31 mouse cellular contexts compared by ENCODE assay signal in genomic region chr7:19914558-19914957, GRCm38 (mm10). TPM values are rescaled to one million over a fixed set of nuclear protein-coding genes. Genes with fewer than 3 reads are reported as not detected.
DNase-seq lines count a peak whose midpoint lies in the region; ATAC-seq and TF ChIP-seq lines count a peak whose summit lies in the region.
"Had no signal": no experiment of that assay in that cellular context is flagged by ENCODE, and none has a peak within 500 bp of the region (broad histone marks: within the 10 kb centered on the region; RNA-seq: fewer than 3 reads in every experiment).

No protein-coding gene starts in this region.

- no peaks in the 10 kb centered on the region for H3K4me1 ChIP-seq in heart, embryonic 10.5 days
- peaks cover 30% of the 10 kb centered on the region for H3K4me1 ChIP-seq in thymus, adult 2 months (replicated peaks; ENCODE audit: control insufficient read depth, insufficient read depth, low read length)
- H3K4me1 ChIP-seq in small intestine, adult 2 months (ENCODE audit: control insufficient read depth, insufficient read depth, insufficient read length, low read length) = peaks cover 5% of the 10 kb centered on the region; the same call in 1 of the 2 replicates
- H3K4me1 ChIP-seq: embryonic facial prominence, embryonic 13.5 days; embryonic facial prominence, embryonic 15.5 days; forebrain, embryonic 10.5 days; forebrain, embryonic 12.5 days had no signal

- no peak overlapping the region for H3K4me3 ChIP-seq in heart, embryonic 10.5 days
- no peak overlapping the region for H3K4me3 ChIP-seq in thymus, adult 2 months (ENCODE audit: control insufficient read depth, insufficient read depth, low read length)
- H3K4me3 ChIP-seq in small intestine, adult 2 months (ENCODE audit: low read depth, low read length) = no peak overlapping the region
- H3K4me3 ChIP-seq: embryonic facial prominence, embryonic 13.5 days; embryonic facial prominence, embryonic 15.5 days; erythroblast, embryonic 14.5 days; forebrain, embryonic 10.5 days; forebrain, embryonic 12.5 days had no signal

- TF ChIP-seq CTCF in thymus, adult 2 months (IDR thresholded peaks at IDR 0.05; ENCODE audit: borderline replicate concordance, control insufficient read depth, extremely low read depth, insufficient read depth, low read length, poor library complexity) = no peak
- TF ChIP-seq CTCF in small intestine, adult 2 months (IDR thresholded peaks at IDR 0.05; ENCODE audit: extremely low read depth, insufficient read length, insufficient replicate concordance, low read depth, low read length) = no peak

- DNase-seq in heart, adult 11 months = peak; percentile 87
- DNase-seq in heart, embryonic 10.5 days (ENCODE audit: low spot score) = no peak
- no peak for DNase-seq in thymus, adult 2 months
- DNase-seq in thymus, postnatal 25 days = no peak
- DNase-seq in thymus, postnatal 4 days = peak; percentile 13
- DNase-seq in thymus, postnatal 0 days (ENCODE audit: low spot score) = no peak
- DNase-seq: adrenal gland, adult 2 months; adrenal gland, postnatal 10 days; adrenal gland, postnatal 25 days; B cell, adult 2 months; cerebellum, adult 11 months; cerebellum, adult 18-20 months; cerebellum, adult 8-10 months; cerebellum, adult 9-11 months; cerebellum, postnatal 14 days; cerebellum, postnatal 36 days; embryo, embryonic 11 days had no signal

- no peak for ATAC-seq in activated CD4-positive, CD25-positive, alpha-beta regulatory T cell, adult 4 months
- ATAC-seq: CD4-positive, CD25-positive, alpha-beta regulatory T cell, adult 4 months; forebrain, embryonic 14.5 days; Patski had no signal

- WGBS in heart, embryonic 10.5 days = 89% methylated on average over 7 of the region's 7 CpGs
- 94% methylated on average over 7 of the region's 7 CpGs for WGBS in thymus, adult 2 months
- 85% methylated on average over 7 of the region's 7 CpGs for WGBS in small intestine, adult 2 months

- H3K36me3 ChIP-seq in heart, embryonic 10.5 days = peaks cover 77% of the 10 kb centered on the region
- H3K36me3 ChIP-seq in thymus, adult 2 months (ENCODE audit: control insufficient read depth, insufficient read depth, low read length) = peaks cover 59% of the 10 kb centered on the region
- peaks cover 23% of the 10 kb centered on the region for H3K36me3 ChIP-seq in small intestine, adult 2 months (ENCODE audit: control insufficient read depth, insufficient read depth, low read length)
- H3K36me3 ChIP-seq: G1E had no signal

- H3K9me3 ChIP-seq in heart, embryonic 10.5 days = no peaks in the 10 kb centered on the region
- H3K9me3 ChIP-seq: embryonic facial prominence, embryonic 13.5 days; embryonic facial prominence, embryonic 15.5 days; forebrain, embryonic 10.5 days; forebrain, embryonic 12.5 days; G1E had no signal

- no peak for TF ChIP-seq POLR2A in thymus, adult 2 months (IDR thresholded peaks at IDR 0.05; ENCODE audit: control insufficient read depth, extremely low read depth, insufficient read depth, low read length, poor library complexity)
- TF ChIP-seq POLR2A in small intestine, adult 2 months (IDR thresholded peaks at IDR 0.05; ENCODE audit: low read depth, low read length) = no peak

- H3K27me3 ChIP-seq in heart, embryonic 10.5 days (ENCODE audit: insufficient read depth, poor library complexity, severe bottlenecking) = no peaks in the 10 kb centered on the region
- H3K27me3 ChIP-seq in thymus, adult 2 months (ENCODE audit: control insufficient read depth, insufficient read depth, low read length) = no peaks in the 10 kb centered on the region
- no peaks in the 10 kb centered on the region for H3K27me3 ChIP-seq in small intestine, adult 2 months (ENCODE audit: control insufficient read depth, insufficient read depth, low read length)
- H3K27me3 ChIP-seq: CH12.LX; embryonic facial prominence, embryonic 13.5 days; embryonic facial prominence, embryonic 15.5 days; forebrain, embryonic 12.5 days; Patski had no signal

- no peak overlapping the region for H3K27ac ChIP-seq in heart, embryonic 10.5 days
- peak overlapping the region; percentile 10; the same call in 1 of the 2 replicates for H3K27ac ChIP-seq in thymus, adult 2 months (ENCODE audit: control insufficient read depth, insufficient read depth, low read length)
- H3K27ac ChIP-seq in small intestine, adult 2 months (ENCODE audit: insufficient read depth, low read depth, low read length) = peak overlapping the region; percentile 32; the same call in 1 of the 2 replicates
- H3K27ac ChIP-seq: embryonic facial prominence, embryonic 13.5 days; embryonic facial prominence, embryonic 15.5 days; forebrain, embryonic 10.5 days; forebrain, embryonic 12.5 days had no signal

RNA-seq across cellular contexts. Expression of gene Pvr, which starts 6.4 kb away (rescaled TPM):
- 12.9 and 15.0 TPM in 2 replicates for polyA plus RNA-seq in heart, embryonic 10.5 days (2016; fragmentation: Nextera tagmentation; extraction: Ambion mirVana)
- 74.9 and 82.4 TPM in 2 replicates for polyA plus RNA-seq in thymus, adult 2 months (2012; rRNA removed)
- polyA plus RNA-seq in thymus, postnatal 0 days (2015; fragmentation: Nextera tagmentation; extraction: Ambion mirVana) = 33.7 and 52.4 TPM in 2 replicates
- 5.7 and 14.3 TPM in 2 replicates for polyA plus RNA-seq in small intestine, adult 2 months (2012; rRNA removed)
- polyA plus RNA-seq in activated CD4-positive, CD25-positive, alpha-beta regulatory T cell, adult 4 months (2017; shearing (Covaris generic)) = 10 to 100 TPM; 17.4 to 24.1 TPM
- polyA plus RNA-seq: G1E had no signal

RNA-seq across cellular contexts. Expression of gene Ceacam19, which starts 26.8 kb away (rescaled TPM):
- not detected in 2 replicates for polyA plus RNA-seq in heart, embryonic 10.5 days (2016; fragmentation: Nextera tagmentation; extraction: Ambion mirVana)
- polyA plus RNA-seq in thymus, adult 2 months (2012; rRNA removed) = 0.30 and 0.36 TPM in 2 replicates
- 0.10 and 0.14 TPM in 2 replicates for polyA plus RNA-seq in thymus, postnatal 0 days (2015; fragmentation: Nextera tagmentation; extraction: Ambion mirVana)
- not detected in 2 replicates for polyA plus RNA-seq in small intestine, adult 2 months (2012; rRNA removed)
- not detected for polyA plus RNA-seq in activated CD4-positive, CD25-positive, alpha-beta regulatory T cell, adult 4 months (2017; shearing (Covaris generic))
- polyA plus RNA-seq: adrenal gland, adult 2 months; CD4-positive, CD25-positive, alpha-beta regulatory T cell, adult 4 months; embryonic facial prominence, embryonic 11.5 days; erythroblast, embryonic 14.5 days; forebrain, embryonic 10.5 days; forebrain, embryonic 12.5 days; forebrain, embryonic 14.5 days; G1E had no signal

RNA-seq across cellular contexts. Expression of gene Igsf23, which starts 36.0 kb away (rescaled TPM):
- 1.3 and 2.1 TPM in 2 replicates for polyA plus RNA-seq in heart, embryonic 10.5 days (2016; fragmentation: Nextera tagmentation; extraction: Ambion mirVana)
- polyA plus RNA-seq in thymus, adult 2 months (2012; rRNA removed) = 17.3 and 22.4 TPM in 2 replicates
- polyA plus RNA-seq in thymus, postnatal 0 days (2015; fragmentation: Nextera tagmentation; extraction: Ambion mirVana) = 14.8 and 15.5 TPM in 2 replicates
- polyA plus RNA-seq in small intestine, adult 2 months (2012; rRNA removed) = 87.9 and 185 TPM in 2 replicates
- 1 to 10 TPM; 7.5 to 8.9 TPM for polyA plus RNA-seq in activated CD4-positive, CD25-positive, alpha-beta regulatory T cell, adult 4 months (2017; shearing (Covaris generic))
- polyA plus RNA-seq: brain, embryonic 14.5 days; embryonic facial prominence, embryonic 11.5 days; embryonic facial prominence, embryonic 13.5 days; erythroblast, embryonic 14.5 days; forebrain, embryonic 10.5 days; forebrain, embryonic 12.5 days; forebrain, embryonic 14.5 days; G1E had no signal

RNA-seq across cellular contexts. Expression of gene Ceacam20, which starts 50.7 kb away (rescaled TPM):
- polyA plus RNA-seq in heart, embryonic 10.5 days (2016; fragmentation: Nextera tagmentation; extraction: Ambion mirVana) = not detected in 2 replicates
- 0.49 and 0.57 TPM in 2 replicates for polyA plus RNA-seq in thymus, adult 2 months (2012; rRNA removed)
- polyA plus RNA-seq in thymus, postnatal 0 days (2015; fragmentation: Nextera tagmentation; extraction: Ambion mirVana) = 0.06 TPM in 1 of 2 replicates, not detected in the other
- polyA plus RNA-seq in small intestine, adult 2 months (2012; rRNA removed) = 48.9 and 179 TPM in 2 replicates
- polyA plus RNA-seq in activated CD4-positive, CD25-positive, alpha-beta regulatory T cell, adult 4 months (2017; shearing (Covaris generic)) = not detected
- polyA plus RNA-seq: adrenal gland, adult 2 months; brain, embryonic 14.5 days; CD4-positive, CD25-positive, alpha-beta regulatory T cell, adult 4 months; embryonic facial prominence, embryonic 11.5 days; embryonic facial prominence, embryonic 13.5 days; embryonic facial prominence, embryonic 15.5 days; erythroblast, embryonic 14.5 days; forebrain, embryonic 10.5 days; forebrain, embryonic 12.5 days; forebrain, embryonic 14.5 days; G1E; Patski had no signal

RNA-seq across cellular contexts. Expression of gene Ceacam16, which starts 53.5 kb away (rescaled TPM):
- polyA plus RNA-seq in heart, embryonic 10.5 days (2016; fragmentation: Nextera tagmentation; extraction: Ambion mirVana) = 0.09 TPM in 1 of 2 replicates, not detected in the other
- 3.3 and 3.9 TPM in 2 replicates for polyA plus RNA-seq in thymus, adult 2 months (2012; rRNA removed)
- 0.46 and 0.59 TPM in 2 replicates for polyA plus RNA-seq in thymus, postnatal 0 days (2015; fragmentation: Nextera tagmentation; extraction: Ambion mirVana)
- polyA plus RNA-seq in small intestine, adult 2 months (2012; rRNA removed) = 0.47 and 1.3 TPM in 2 replicates
- polyA plus RNA-seq in activated CD4-positive, CD25-positive, alpha-beta regulatory T cell, adult 4 months (2017; shearing (Covaris generic)) = under 1 TPM in 1 of 2 experiments, not detected in 1; 0.40 TPM
- polyA plus RNA-seq: brain, embryonic 14.5 days; CD4-positive, CD25-positive, alpha-beta regulatory T cell, adult 4 months; embryonic facial prominence, embryonic 11.5 days; embryonic facial prominence, embryonic 13.5 days; embryonic facial prominence, embryonic 15.5 days; erythroblast, embryonic 14.5 days; forebrain, embryonic 10.5 days; forebrain, embryonic 12.5 days; forebrain, embryonic 14.5 days; Patski had no signal

Comparison
In these comparisons a context has a peak if more than half of its experiments do, and no peak if none do; other contexts are left out.
1. DNase-seq: peak in heart, adult 11 months (single experiment) and thymus, postnatal 4 days (single experiment); none in heart, embryonic 10.5 days (single experiment), thymus, adult 2 months (single experiment), thymus, postnatal 25 days (single experiment) and thymus, postnatal 0 days (single experiment).